Mouse (Mus musculus): ENCODE results near the gene Fem1b.
"Not testable (repeated sequence)": the region's sequence is repeated elsewhere in the genome, so short reads cannot be mapped to it uniquely, and the experiment has no call there.

- not testable (repeated sequence) for TF ChIP-seq POLR2A (IDR thresholded peaks at IDR 0.05; ENCODE audit: insufficient read length, low read depth); TCF12 (IDR thresholded peaks at IDR 0.05; ENCODE audit: insufficient read depth, poor library complexity, severe bottlenecking); POLR2AphosphoS2 (IDR thresholded peaks at IDR 0.05; ENCODE audit: insufficient read length, low read depth); MYOD1 (IDR thresholded peaks at IDR 0.05; ENCODE audit: control insufficient read depth in 1 of 3, insufficient read length in 2 of 3, low read depth in 2 of 3); USF1 (IDR thresholded peaks at IDR 0.05; ENCODE audit: low read depth); CEBPB (IDR thresholded peaks at IDR 0.05; ENCODE audit: insufficient read depth, poor library complexity, severe bottlenecking); SRF (IDR thresholded peaks at IDR 0.05; ENCODE audit: control insufficient read depth, insufficient read length, low read depth); MYOG (IDR thresholded peaks at IDR 0.05; ENCODE audit: control insufficient read depth in 1 of 3, insufficient read depth in 1 of 3, insufficient read length in 2 of 3, low read depth in 2 of 3); MAX (IDR thresholded peaks at IDR 0.05; ENCODE audit: low read depth); REST (IDR thresholded peaks at IDR 0.05; ENCODE audit: insufficient read depth, insufficient read length); E2F4 (IDR thresholded peaks at IDR 0.05; ENCODE audit: insufficient read depth)
Observed at GRCm38 (mm10) chr9:62860102-62860501, 48.4 kb upstream of the Fem1b start.
